Mouse (Mus musculus) layer of hippocampus, postnatal 14 days (tissue): ENCODE measurements around the gene Lrit3. TPM values are rescaled to one million over a fixed set of nuclear protein-coding genes. Genes with fewer than 3 reads are reported as not detected.

Source experiments
- DNase-seq, 2 experiments: peaks; one replicate each; pipeline ENCODE4 v3.0.0; 2021 to 2022; ENCODE audit warnings: low spot score in 2 of 2, mixed read lengths in 1 of 2
- long read RNA-seq, 2 experiments: library from polyadenylated mRNA; stranded (forward); transcript quantifications; one replicate each; pipeline ENCODE4 v2.0.0; 2021
- total RNA-seq, 2 experiments: library from RNA; stranded (reverse); gene quantifications; 2 replicates each; pipeline ENCODE4 v1.2.3; 2021

The Lrit3 gene
- not detected for total RNA-seq
- long read RNA-seq, experiment 1: 0 reads
- long read RNA-seq, experiment 2: 0 reads

- no peak for DNase-seq
Measured at GRCm38 (mm10) chr3:129803765-129804164, at the start of gene Lrit3. Gene Lrit3, minus strand, starts transcription at chr3:129804030.

- DNase-seq: no peak
Measured at GRCm38 (mm10) chr3:129846846-129847245, 43.0 kb upstream of the Lrit3 start.

GRCm38 (mm10) chr3:129845868-129846267, 42.0 kb upstream of the Lrit3 start:
- DNase-seq: no peak

- no peak for DNase-seq
Measured at GRCm38 (mm10) chr3:129838017-129838416, 34.2 kb upstream of the Lrit3 start.

GRCm38 (mm10) chr3:129836965-129837364, 33.1 kb upstream of the Lrit3 start:
- DNase-seq: no peak

- DNase-seq: no peak
Measured at GRCm38 (mm10) chr3:129836051-129836697, 32.3 kb upstream of the Lrit3 start.

GRCm38 (mm10) chr3:129835388-129835934, 31.6 kb upstream of the Lrit3 start, which contains the start of gene Cfi:
Gene Cfi, plus strand, starts transcription at chr3:129835884.
- DNase-seq: no peak

GRCm38 (mm10) chr3:129831035-129831568, 27.3 kb upstream of the Lrit3 start, which contains the start of gene Gar1:
Gene Gar1, minus strand, starts transcription at chr3:129831396.
- peak; percentile 96 to 97 for DNase-seq

GRCm38 (mm10) chr3:129830626-129831025, 26.8 kb upstream of the Lrit3 start:
- no peak for DNase-seq

- no peak for DNase-seq
Measured at GRCm38 (mm10) chr3:129827691-129828090, 23.9 kb upstream of the Lrit3 start.

- no peak for DNase-seq
Measured at GRCm38 (mm10) chr3:129826691-129827090, 22.9 kb upstream of the Lrit3 start.

GRCm38 (mm10) chr3:129824891-129825290, 21.1 kb upstream of the Lrit3 start:
- no peak for DNase-seq

GRCm38 (mm10) chr3:129824146-129824545, 20.3 kb upstream of the Lrit3 start:
- DNase-seq: no peak

GRCm38 (mm10) chr3:129823293-129823692, 19.5 kb upstream of the Lrit3 start:
- peak in 1 of 2 experiments; percentile 28 for DNase-seq

- DNase-seq: no peak
Measured at GRCm38 (mm10) chr3:129822206-129822775, 18.5 kb upstream of the Lrit3 start, which contains the start of gene Rrh. Gene Rrh, minus strand, starts transcription at chr3:129822587.

- no peak for DNase-seq
Measured at GRCm38 (mm10) chr3:129821736-129822135, 17.9 kb upstream of the Lrit3 start.

GRCm38 (mm10) chr3:129820847-129821246, 17.0 kb upstream of the Lrit3 start:
- no peak for DNase-seq

GRCm38 (mm10) chr3:129799011-129799410, 4.8 kb downstream of the Lrit3 start:
- DNase-seq: no peak

- DNase-seq: no peak
Measured at GRCm38 (mm10) chr3:129798551-129798950, 5.3 kb downstream of the Lrit3 start.

- no peak for DNase-seq
Measured at GRCm38 (mm10) chr3:129797341-129797740, 6.5 kb downstream of the Lrit3 start.

GRCm38 (mm10) chr3:129793801-129794200, 10.0 kb downstream of the Lrit3 start:
- no peak for DNase-seq

GRCm38 (mm10) chr3:129782746-129783145, 21.1 kb downstream of the Lrit3 start:
- DNase-seq: no peak
